Mouse (Mus musculus) hindbrain, embryonic 16.5 days (tissue): ENCODE results near the gene Gnb5. TPM values are rescaled to one million over a fixed set of nuclear protein-coding genes. Genes with fewer than 3 reads are reported as not detected.

Source experiments
- ATAC-seq: fragments of 200-750 bp; cut with Nextera tagmentation; 2 replicates; pipeline ENCODE4 v1.8.0; 2017; ENCODE audit warnings: moderate TSS enrichment, moderate library complexity
- H3K27ac ChIP-seq: fragments of 300-500 bp; sonication (generic); 2 replicates; pipeline ENCODE4 v1.5.1; 2014; ENCODE audit warnings: low read depth, mild to moderate bottlenecking, control low read depth, low read length, moderate library complexity
- H3K27me3 ChIP-seq: fragments of 300-500 bp; sonication (generic); replicated peaks from 2 replicates; pipeline ENCODE4 v1.6.1; 2014; ENCODE audit warnings: low read length; ENCODE audit not compliant: control insufficient read depth, insufficient read depth
- H3K36me3 ChIP-seq: fragments of 300-500 bp; sonication (generic); 2 replicates; pipeline ENCODE4 v1.6.1; 2014; ENCODE audit warnings: mild to moderate bottlenecking, low read length, moderate library complexity, mixed read lengths; ENCODE audit not compliant: control insufficient read depth, insufficient read depth
- H3K4me1 ChIP-seq: fragments of 300-500 bp; sonication (generic); 2 replicates; pipeline ENCODE4 v1.6.1; 2014; ENCODE audit warnings: low read depth, low read length; ENCODE audit not compliant: control insufficient read depth, insufficient read depth
- H3K4me2 ChIP-seq: fragments of 300-500 bp; sonication (generic); 2 replicates; pipeline ENCODE4 v1.6.1; 2014; ENCODE audit warnings: mild to moderate bottlenecking, low read length, control low read depth, moderate library complexity
- H3K4me3 ChIP-seq: fragments of 300-500 bp; sonication (generic); 2 replicates; pipeline ENCODE4 v1.5.1; 2014; ENCODE audit warnings: mild to moderate bottlenecking, low read length, control low read depth, moderate library complexity
- H3K9ac ChIP-seq: fragments of 300-500 bp; sonication (generic); 2 replicates; pipeline ENCODE4 v1.6.1; 2014; ENCODE audit warnings: low read depth, mild to moderate bottlenecking, control low read depth, low read length, moderate library complexity
- H3K9me3 ChIP-seq: fragments of 300-500 bp; sonication (generic); 2 replicates; pipeline ENCODE4 v1.6.1; 2014; ENCODE audit warnings: mild to moderate bottlenecking, low read length, moderate library complexity; ENCODE audit not compliant: control insufficient read depth
- WGBS: fragments of 180-500 bp; shearing (Covaris S2); extraction: QIAGEN DNeasy Blood & Tissue Kit; methylation state at CpG from one replicate; pipeline ENCODE4 v1.1.7; 2014; 5-methylcytosine and 5-hydroxymethylcytosine counted together
- polyA plus RNA-seq: library from polyadenylated mRNA; unstranded; fragments of >200 nt; fragmentation: Nextera tagmentation; extraction: Ambion mirVana; gene quantifications from 2 replicates; pipeline ENCODE4 v1.2.1, GENCODE M21; 2015

The Gnb5 gene
- polyA plus RNA-seq, 1 experiment from 2014 or later, result 97.7 TPM

DNA sequence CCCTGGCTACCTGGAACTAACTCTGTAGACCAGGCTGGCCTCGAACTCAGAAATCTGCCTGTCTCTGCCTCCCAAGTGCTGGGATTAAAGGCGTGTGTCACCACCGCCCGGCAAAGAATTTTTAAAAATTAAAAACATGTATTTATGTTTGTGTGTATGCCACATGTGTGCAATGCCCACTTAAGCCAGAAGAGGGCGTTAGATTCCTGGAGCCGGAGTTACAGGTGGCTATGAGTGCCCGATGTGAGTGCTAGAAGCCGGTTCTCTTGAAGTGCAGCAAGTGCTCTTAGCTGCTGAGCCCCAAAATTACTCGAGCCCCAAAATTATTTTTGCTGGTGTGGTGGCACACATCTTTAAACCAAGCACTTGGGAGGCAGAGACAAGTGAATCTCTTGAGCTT lies 77.7 kb downstream of the Gnb5 start:
- H3K4me1 ChIP-seq, result no peaks in the 10 kb centered on the region
- H3K9me3 ChIP-seq, result no peaks in the 10 kb centered on the region
- H3K27me3 ChIP-seq, result no peaks in the 10 kb centered on the region
- H3K36me3 ChIP-seq, result peaks cover 15% of the 10 kb centered on the region
- H3K4me3 ChIP-seq, result no peak overlapping the region
- ATAC-seq, result no peak
- 86% methylated on average over 9 of the region's 9 CpGs for WGBS
- H3K4me2 ChIP-seq, result no peak overlapping the region
- no peak overlapping the region for H3K27ac ChIP-seq
- H3K9ac ChIP-seq, result no peak overlapping the region

DNA sequence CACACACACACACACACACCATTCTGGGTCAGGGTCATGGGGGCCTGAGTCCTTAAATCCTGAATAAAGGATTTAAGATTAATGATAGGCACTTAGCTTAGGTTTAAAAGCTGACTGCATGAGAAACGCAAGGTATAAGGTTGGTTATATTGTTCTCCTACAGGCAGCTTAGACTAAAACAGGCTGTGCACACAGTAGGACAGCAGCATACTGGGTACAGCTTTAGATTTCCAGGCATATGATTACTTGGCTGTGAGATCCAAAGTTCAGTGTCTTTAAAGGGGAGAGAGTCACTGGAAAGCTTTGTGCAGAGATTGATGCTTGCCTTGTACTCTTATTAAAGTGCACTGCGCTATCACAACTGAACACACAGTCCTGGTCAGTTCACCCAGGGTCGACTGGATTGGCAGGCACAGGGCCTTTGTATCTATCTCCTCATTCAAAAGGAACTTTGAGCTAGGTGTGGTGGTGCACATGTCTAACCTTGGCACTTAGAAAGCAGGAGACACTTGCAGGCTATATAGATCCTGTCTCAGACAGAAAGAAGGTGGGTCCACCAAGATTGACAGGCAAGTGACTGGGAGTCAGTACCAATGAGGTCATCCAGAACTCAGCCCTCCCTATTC lies 78.4 kb downstream of the Gnb5 start:
- WGBS, result 89% methylated on average over 3 of the region's 3 CpGs
- no peak for ATAC-seq

DNA sequence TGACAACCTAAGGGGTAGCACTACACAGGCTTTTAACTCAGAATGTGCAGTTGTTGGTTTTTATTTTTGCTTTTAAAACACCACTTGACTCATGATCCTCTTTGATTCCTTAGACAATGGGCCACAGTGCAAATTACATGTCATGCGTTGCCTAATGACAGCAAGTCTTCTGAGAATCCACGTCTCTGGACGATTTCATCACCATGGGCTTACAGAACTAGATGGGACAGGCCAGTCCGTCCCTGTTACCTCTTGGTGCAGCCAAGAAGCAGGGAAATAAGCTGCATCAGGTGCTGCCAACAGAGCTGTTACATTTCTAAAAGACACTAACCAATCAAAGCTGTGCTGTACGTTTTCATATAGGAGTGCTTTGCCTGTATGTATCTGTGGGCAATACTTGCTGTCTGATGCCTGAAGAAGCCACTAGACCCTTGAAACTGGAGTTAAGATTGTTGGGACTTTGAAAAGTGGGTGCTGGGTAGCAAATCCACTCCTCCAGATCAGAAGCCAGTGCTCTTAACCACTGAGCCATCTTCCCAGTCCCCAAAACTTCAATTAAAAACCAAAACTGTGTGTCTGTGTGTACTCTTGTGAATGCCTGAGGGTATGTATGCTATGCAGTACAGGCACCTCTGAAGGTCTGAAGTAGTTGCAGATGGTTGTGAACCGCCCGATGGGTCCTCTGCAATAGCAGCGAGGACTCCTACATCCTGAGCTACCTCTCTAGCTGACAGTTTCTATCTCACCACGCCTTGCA lies 79.3 kb downstream of the Gnb5 start:
- no peak overlapping the region for H3K4me2 ChIP-seq
- H3K9me3 ChIP-seq, result no peaks in the 10 kb centered on the region
- peaks cover 26% of the 10 kb centered on the region for H3K36me3 ChIP-seq
- whole genome bisulfite sequencing, result 81% methylated on average over 9 of the region's 9 CpGs
- ATAC-seq, result no peak
- H3K4me1 ChIP-seq, result no peaks in the 10 kb centered on the region
- H3K4me3 ChIP-seq, result no peak overlapping the region
- no peaks in the 10 kb centered on the region for H3K27me3 ChIP-seq
- no peak overlapping the region for H3K9ac ChIP-seq
- H3K27ac ChIP-seq, result no peak overlapping the region

More for the DNA sequence above, 78.4 kb downstream of the Gnb5 start:
- Histone ChIP-seq H3K4me1 (no peaks in the 10 kb centered on the region), H3K27ac (no peak overlapping the region), H3K27me3 (no peaks in the 10 kb centered on the region), H3K4me2 (no peak overlapping the region), H3K9ac (no peak overlapping the region), H3K9me3 (no peaks in the 10 kb centered on the region), H3K4me3 (no peak overlapping the region), H3K36me3 (peaks cover 22% of the 10 kb centered on the region)

DNA sequence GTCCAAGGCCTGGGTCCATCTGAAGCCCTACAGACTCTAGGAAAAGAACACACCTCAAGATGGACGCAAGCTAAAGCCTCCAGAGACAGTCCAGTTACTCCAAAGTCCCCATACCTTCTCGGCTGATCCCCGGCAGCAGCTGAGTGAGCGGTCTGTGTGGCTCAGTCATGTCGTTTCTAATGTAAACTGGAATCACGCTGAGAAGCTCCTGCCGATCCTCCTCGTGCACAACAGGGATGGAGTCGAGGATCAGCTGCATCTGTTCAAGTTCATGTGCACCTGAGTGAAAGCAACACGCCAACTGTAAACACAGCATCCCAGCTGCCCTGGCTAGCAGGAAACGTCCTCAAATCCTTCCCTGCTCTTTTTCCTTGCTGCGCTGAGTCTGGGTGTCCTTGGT lies 87.2 kb downstream of the Gnb5 start:
- Histone ChIP-seq H3K27ac (no peak overlapping the region), H3K9ac (no peak overlapping the region), H3K36me3 (peaks cover 34% of the 10 kb centered on the region), H3K4me1 (no peaks in the 10 kb centered on the region), H3K4me2 (no peak overlapping the region), H3K27me3 (no peaks in the 10 kb centered on the region), H3K9me3 (no peaks in the 10 kb centered on the region), H3K4me3 (no peak overlapping the region)
- WGBS, result 76% methylated on average over 12 of the region's 12 CpGs
- ATAC-seq, result no peak

Other genes with a start within 250 kb of the Gnb5 start
- 23.6 and 26.8 TPM in 2 replicates for gene Myo5a, start 235.3 kb upstream of the Gnb5 start, polyA plus RNA-seq
- gene Myo5c, start 74.3 kb upstream of the Gnb5 start, polyA plus RNA-seq, result 0.41 and 0.51 TPM in 2 replicates
- gene Bcl2l10, start 41.5 kb downstream of the Gnb5 start, polyA plus RNA-seq, result not detected in 2 replicates
- 142 and 147 TPM in 2 replicates for gene Mapk6, start 103.7 kb downstream of the Gnb5 start, polyA plus RNA-seq
- 42.6 and 43.0 TPM in 2 replicates for gene Leo1, start 135.2 kb downstream of the Gnb5 start, polyA plus RNA-seq